Mouse (Mus musculus) midbrain, postnatal 0 days (tissue): ENCODE measurements at regions not wholly inside any gene's neighbourhood (a gene's known extent, or its start where the extent isn't known, plus 50 kb on each side); places are given as distances from the start of the nearest gene placed in this dataset.
A peak's percentile ranks its signal among the peaks of the same experiment; 100 is the strongest.

ENCODE experiments used
- ATAC-seq: fragments of 200-750 bp; cut with Nextera tagmentation; 2 replicates; pipeline ENCODE4 v1.8.0; 2017; ENCODE audit warnings: moderate number of reproducible peaks, mild to moderate bottlenecking, moderate TSS enrichment, moderate library complexity; ENCODE audit not compliant: low FRiP score
- DNase-seq: peaks from one replicate; pipeline ENCODE4 v3.0.0-alpha.2; 2015; ENCODE audit warnings: low spot score
- H3K27ac ChIP-seq: fragments of 300-500 bp; sonication (generic); 2 replicates; pipeline ENCODE4 v1.5.1; 2014; ENCODE audit warnings: low read depth, mild to moderate bottlenecking, low read length, mixed read lengths
- H3K27me3 ChIP-seq: fragments of 300-500 bp; sonication (generic); 2 replicates; pipeline ENCODE4 v1.6.1; 2014; ENCODE audit warnings: low read length, control low read depth, mixed read lengths; ENCODE audit not compliant: insufficient read depth
- H3K36me3 ChIP-seq: fragments of 300-500 bp; sonication (generic); 2 replicates; pipeline ENCODE4 v1.6.1; 2014; ENCODE audit warnings: low read length, control low read depth, mixed read lengths; ENCODE audit not compliant: insufficient read depth
- H3K4me1 ChIP-seq: fragments of 300-500 bp; sonication (generic); 2 replicates; pipeline ENCODE4 v1.6.1; 2014; ENCODE audit warnings: mild to moderate bottlenecking, control low read depth, antibody characterized with exemption, low read length, mixed read lengths; ENCODE audit not compliant: insufficient read depth
- H3K4me2 ChIP-seq: fragments of 300-500 bp; sonication (generic); 2 replicates; pipeline ENCODE4 v1.6.1; 2014; ENCODE audit warnings: low read depth, mild to moderate bottlenecking, low read length, mixed read lengths; ENCODE audit not compliant: poor library complexity, severe bottlenecking
- H3K4me3 ChIP-seq: fragments of 300-500 bp; sonication (generic); 2 replicates; pipeline ENCODE4 v1.5.1; 2014; ENCODE audit warnings: low read depth, mild to moderate bottlenecking, low read length, moderate library complexity
- H3K9ac ChIP-seq: fragments of 300-500 bp; sonication (generic); replicated peaks from 2 replicates; pipeline ENCODE4 v1.6.1; 2014; ENCODE audit warnings: mild to moderate bottlenecking, low read length, moderate library complexity, mixed read lengths; ENCODE audit not compliant: poor library complexity, severe bottlenecking
- H3K9me3 ChIP-seq: fragments of 300-500 bp; sonication (generic); 2 replicates; pipeline ENCODE4 v1.6.1; 2016; ENCODE audit warnings: low read length, control low read depth
- CTCF ChIP-seq: IDR thresholded peaks from 2 replicates; pipeline ENCODE4 v1.5.1; 2016; ENCODE audit warnings: antibody characterized with exemption, mild to moderate bottlenecking
- WGBS: fragments of 180-500 bp; shearing (Covaris S2); extraction: QIAGEN DNeasy Blood & Tissue Kit; methylation state at CpG from one replicate; pipeline ENCODE4 v1.1.7; 2014; 5-methylcytosine and 5-hydroxymethylcytosine counted together

DNA sequence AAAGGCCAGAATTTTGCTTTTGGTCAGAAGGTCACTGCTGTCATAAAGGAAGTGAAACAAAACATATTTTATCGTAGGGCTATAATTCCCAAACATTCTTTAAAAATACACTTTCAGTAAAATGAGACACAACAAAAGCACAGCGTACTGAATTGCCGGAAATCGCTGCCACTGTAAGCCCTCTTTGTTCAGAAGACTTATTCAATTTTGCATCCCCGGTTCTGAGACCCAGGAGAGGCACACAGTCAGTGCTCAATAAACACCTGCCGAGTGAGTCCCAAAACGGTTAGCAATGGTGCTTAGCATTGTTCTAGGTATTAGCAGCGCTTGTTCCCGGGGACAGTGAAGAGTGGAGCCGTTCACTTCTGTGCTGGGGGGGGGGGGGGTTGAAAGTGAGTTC lies 72.9 kb upstream of the Lmo2 start:
- Histone ChIP-seq H3K4me1 (0 out of 2 replicates have a peak, but pooled peaks cover 6% of the 10 kb centered on the region), H3K27ac (no peak overlapping the region), H3K9me3 (no peaks in the 10 kb centered on the region), H3K4me3 (no peak overlapping the region), H3K4me2 (no peak overlapping the region), H3K36me3 (no peaks in the 10 kb centered on the region), H3K9ac (no peak overlapping the region), H3K27me3 (no peaks in the 10 kb centered on the region)
- no peak for DNase-seq
- TF ChIP-seq CTCF: no peak
- 38% methylated on average over 10 of the region's 10 CpGs for WGBS
- no peak for ATAC-seq

DNA sequence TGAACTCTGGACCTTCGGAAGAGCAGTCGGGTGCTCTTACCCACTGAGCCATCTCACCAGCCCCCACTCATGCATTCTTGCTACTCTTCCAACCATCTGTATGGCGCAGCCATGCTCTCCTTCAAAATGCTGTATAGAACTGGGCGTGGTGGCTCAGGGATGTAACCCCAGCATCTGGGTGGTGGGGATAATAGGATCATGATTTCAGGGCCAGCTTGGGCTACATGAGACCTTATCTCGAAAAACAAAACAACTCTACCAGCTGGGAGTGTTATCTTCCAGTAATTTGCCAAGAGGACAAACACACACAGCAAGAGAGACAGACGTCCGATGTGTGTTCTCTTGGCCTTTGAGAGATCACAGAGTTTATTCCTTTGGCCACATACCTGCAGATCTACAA lies 69.8 kb upstream of the Lmo2 start:
- Histone ChIP-seq H3K36me3 (no peaks in the 10 kb centered on the region), H3K9ac (no peak overlapping the region), H3K27me3 (no peaks in the 10 kb centered on the region), H3K4me3 (no peak overlapping the region), H3K4me1 (no peaks in the 10 kb centered on the region), H3K9me3 (no peaks in the 10 kb centered on the region), H3K27ac (no peak overlapping the region), H3K4me2 (no peak overlapping the region)
- DNase-seq (no peak), ATAC-seq (no peak)
- whole genome bisulfite sequencing: 91% methylated on average over 7 of the region's 7 CpGs
- TF ChIP-seq CTCF: no peak

DNA sequence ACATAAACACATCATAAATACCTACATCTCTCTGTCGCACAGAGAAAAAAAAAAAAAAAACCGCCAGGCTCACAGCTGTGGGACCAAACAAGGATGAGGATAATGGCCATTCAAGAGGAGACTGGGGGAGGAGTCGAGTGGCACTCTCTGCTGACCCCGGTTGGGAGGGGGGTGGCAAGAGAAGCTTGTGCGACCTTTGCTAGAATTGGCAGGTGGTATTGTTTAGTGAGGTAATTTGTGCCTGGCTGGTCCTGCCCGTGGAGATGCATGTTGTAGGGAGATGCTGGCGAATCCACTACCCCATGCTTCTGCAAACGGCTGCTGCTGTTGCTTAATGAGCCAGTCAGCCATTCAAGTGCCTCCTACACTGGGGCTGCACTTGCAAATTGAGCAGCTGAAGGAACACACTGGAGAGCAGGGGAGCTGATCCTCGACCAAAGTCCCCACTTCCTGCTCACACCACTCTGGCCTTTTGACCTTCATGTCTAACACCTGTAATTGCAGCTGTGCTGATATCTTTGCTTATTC lies 66.5 kb upstream of the Lmo2 start:
- Histone ChIP-seq H3K27ac (no peak overlapping the region), H3K4me2 (no peak overlapping the region)
- 9% methylated on average over 9 of the region's 9 CpGs for WGBS

DNA sequence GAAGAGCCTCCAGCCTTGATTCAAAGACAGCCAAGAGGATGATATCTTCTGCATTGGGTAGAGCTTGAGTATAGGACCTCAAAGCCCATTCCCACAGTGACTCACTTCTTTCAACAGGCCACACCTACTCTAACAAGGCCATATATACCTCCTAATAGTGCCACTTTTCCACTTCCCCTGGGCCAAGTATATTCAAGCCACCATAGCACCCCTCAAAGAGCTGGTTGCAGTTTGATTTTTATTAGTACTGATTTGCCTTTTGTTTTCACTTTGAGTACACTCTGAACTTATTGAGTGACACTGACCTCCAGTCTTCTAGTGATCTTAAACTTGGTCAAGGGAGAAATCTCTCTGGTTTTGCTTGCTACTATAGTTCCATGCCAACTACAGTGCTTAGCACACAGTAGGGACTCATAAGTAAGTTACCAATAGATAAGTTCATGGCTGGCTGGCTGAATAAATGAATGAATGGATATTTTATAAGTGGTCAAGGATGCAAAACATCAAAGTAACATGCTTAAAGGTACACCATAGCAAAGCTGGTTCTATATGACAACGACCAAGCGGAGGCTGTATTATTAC lies 64.5 kb upstream of the Lmo2 start:
- Histone ChIP-seq H3K9ac (no peak overlapping the region), H3K4me1 (no peaks in the 10 kb centered on the region), H3K27me3 (no peaks in the 10 kb centered on the region), H3K4me3 (no peak overlapping the region), H3K9me3 (no peaks in the 10 kb centered on the region), H3K4me2 (no peak overlapping the region), H3K36me3 (no peaks in the 10 kb centered on the region), H3K27ac (no peak overlapping the region)
- DNase-seq (no peak), ATAC-seq (no peak)
- TF ChIP-seq CTCF: no peak
- WGBS: 94% methylated on average over 2 of the region's 2 CpGs

More for the DNA sequence above, 66.5 kb upstream of the Lmo2 start:
- Histone ChIP-seq H3K4me3 (no peak overlapping the region), H3K27me3 (no peaks in the 10 kb centered on the region), H3K4me1 (no peaks in the 10 kb centered on the region), H3K9ac (no peak overlapping the region), H3K9me3 (no peaks in the 10 kb centered on the region), H3K36me3 (no peaks in the 10 kb centered on the region)
- no peak for TF ChIP-seq CTCF
- ATAC-seq (no peak), DNase-seq (peak; percentile 48)

DNA sequence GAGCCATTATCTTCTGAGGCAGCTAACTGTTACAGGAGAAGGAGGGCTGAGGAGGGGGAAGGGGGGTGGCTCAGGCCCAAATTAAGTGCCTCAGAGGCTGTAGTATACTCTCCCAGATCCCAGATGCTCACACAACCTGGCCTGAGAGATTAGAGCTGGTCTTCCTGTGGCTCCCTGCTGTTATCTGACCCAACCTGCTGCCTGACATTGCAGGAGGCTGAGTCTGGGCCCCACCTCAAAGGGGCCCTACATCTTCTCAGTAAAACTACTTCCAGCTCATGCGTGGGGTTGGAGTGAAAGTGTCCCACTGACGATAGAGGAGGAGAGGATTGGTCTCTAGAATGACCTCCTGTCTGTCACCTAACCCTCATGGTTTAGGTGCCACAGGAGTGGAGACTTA lies 64.0 kb upstream of the Lmo2 start:
- H3K4me2 ChIP-seq: no peak overlapping the region
- H3K4me3 ChIP-seq: no peak overlapping the region
- DNase-seq (no peak), ATAC-seq (no peak)
- WGBS: 33% methylated on average over 2 of the region's 2 CpGs
- H3K9me3 ChIP-seq: no peaks in the 10 kb centered on the region
- H3K36me3 ChIP-seq: no peaks in the 10 kb centered on the region
- no peaks in the 10 kb centered on the region for H3K4me1 ChIP-seq
- no peak for TF ChIP-seq CTCF
- H3K27me3 ChIP-seq: no peaks in the 10 kb centered on the region
- H3K9ac ChIP-seq: no peak overlapping the region
- H3K27ac ChIP-seq: no peak overlapping the region

DNA sequence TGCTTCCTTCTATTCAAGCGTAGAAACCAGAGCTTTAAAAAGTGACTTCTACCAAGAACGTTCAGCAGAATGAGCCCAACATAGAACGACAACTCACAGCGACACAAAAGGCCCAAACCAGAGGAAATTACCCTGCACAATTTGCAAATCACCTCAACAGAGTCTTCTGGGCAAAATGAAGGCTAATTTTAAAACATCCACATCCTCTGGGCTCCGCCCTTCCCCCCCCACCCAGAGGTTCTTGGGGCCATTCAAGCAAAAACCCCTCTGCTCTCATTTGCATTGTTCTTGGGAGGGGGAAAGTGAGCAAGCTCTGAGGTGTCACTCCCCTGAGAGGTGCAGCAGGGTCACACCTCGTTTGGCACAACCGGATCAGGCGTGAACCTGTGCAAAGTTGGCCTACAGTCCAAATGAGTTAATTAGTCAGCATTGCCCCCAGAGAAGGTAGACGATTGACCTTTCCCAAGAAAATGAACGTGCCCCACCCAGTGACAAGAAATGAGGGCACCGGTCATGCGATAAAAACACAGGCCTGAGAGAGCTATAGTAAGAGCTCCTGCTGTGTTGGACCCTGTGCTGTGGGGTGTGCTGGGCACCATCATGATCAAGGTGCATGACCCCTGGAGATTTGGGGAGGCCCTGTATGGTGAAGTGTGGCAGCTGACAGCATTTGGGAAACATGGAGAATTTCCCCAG lies 62.7 kb upstream of the Lmo2 start:
- Histone ChIP-seq H3K9ac (no peak overlapping the region), H3K4me2 (no peak overlapping the region), H3K27ac (no peak overlapping the region), H3K4me1 (no peaks in the 10 kb centered on the region), H3K9me3 (no peaks in the 10 kb centered on the region), H3K4me3 (no peak overlapping the region), H3K36me3 (no peaks in the 10 kb centered on the region), H3K27me3 (no peaks in the 10 kb centered on the region)
- no peak for ATAC-seq
- 66% methylated on average over 12 of the region's 12 CpGs for whole genome bisulfite sequencing
- no peak for TF ChIP-seq CTCF
- DNase-seq: no peak
